Mouse (Mus musculus): Measurements from ENCODE around the gene AC129217.1. TPM values are rescaled to one million over a fixed set of nuclear protein-coding genes. Genes with fewer than 3 reads are reported as not detected.
A peak's percentile ranks its signal among the peaks of the same experiment; 100 is the strongest.

The AC129217.1 gene
- polyA plus RNA-seq, 1 experiment from 2014 or later: not detected

DNA sequence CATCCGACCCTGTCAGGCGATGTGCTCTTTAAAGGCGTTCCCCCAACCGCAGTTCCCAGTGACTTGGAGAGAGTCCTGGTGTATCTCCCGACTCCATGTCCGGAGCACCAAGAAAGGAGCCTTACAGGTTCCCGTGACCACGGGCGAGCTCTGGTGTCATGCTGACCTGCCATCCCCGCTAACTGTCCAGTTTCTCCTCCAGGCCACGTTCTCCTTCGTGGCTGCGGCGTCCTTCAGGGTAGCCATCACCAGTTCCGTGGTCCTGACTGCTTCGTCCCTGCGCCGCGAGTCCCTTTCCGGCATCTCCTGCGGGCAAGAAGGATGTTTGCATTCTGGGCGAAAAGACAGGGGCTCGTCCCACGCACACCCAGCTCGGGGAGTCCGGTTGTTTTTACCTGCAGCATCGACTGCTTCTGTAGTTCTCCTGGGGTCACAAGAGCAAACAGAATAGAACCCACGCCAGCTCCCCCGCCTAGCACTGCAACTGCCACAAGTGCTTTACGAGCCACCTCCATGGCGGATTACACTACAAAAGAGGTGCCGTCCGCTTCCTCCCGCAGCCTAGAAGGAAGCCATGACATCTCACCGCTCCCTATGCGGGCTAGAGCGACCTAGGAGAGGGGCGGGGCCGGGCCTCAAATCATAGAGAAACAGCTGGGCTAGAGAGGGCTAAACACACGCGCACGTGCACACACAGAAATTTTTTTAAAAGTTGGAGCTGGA, 50.9 kb downstream of the AC129217.1 start, which contains the start of gene Uqcc3:
Gene Uqcc3 (minus strand): TSS at position 613 of the 723 bp plus-strand sequence.
- Histone ChIP-seq H3K27ac (replicated peaks; ENCODE audit: low read depth, low read length) (peak within 1 kb of the TSS; percentile 52), H3K4me1 (ENCODE audit: control insufficient read depth, insufficient read depth, low read length) (no peaks in the 10 kb centered on the region), H3K4me3 (ENCODE audit: low read depth, low read length) (peak within 1 kb of the TSS; percentile 82), H3K9ac (replicated peaks; ENCODE audit: low read length) (peak within 1 kb of the TSS; percentile 91), H3K36me3 (replicated peaks; ENCODE audit: control insufficient read depth, insufficient read depth, low read depth, low read length) (peaks cover under 1% of the 10 kb centered on the region), H3K27me3 (ENCODE audit: control insufficient read depth, insufficient read depth, low read length) (no peaks in the 10 kb centered on the region), H3K9me3 (replicated peaks; ENCODE audit: control insufficient read depth, low read length) (no peaks in the 10 kb centered on the region), H3K4me2 (ENCODE audit: low read depth, low read length) (peak within 1 kb of the TSS; percentile 81)
- WGBS: under 1% methylated on average over 42 of the region's 42 CpGs
- ATAC-seq (replicated peaks; ENCODE audit: insufficient number of reproducible peaks, low FRiP score, low TSS enrichment, low read depth) (peak; percentile 98), DNase-seq (ENCODE audit: low spot score) (peak; percentile 92)

DNA sequence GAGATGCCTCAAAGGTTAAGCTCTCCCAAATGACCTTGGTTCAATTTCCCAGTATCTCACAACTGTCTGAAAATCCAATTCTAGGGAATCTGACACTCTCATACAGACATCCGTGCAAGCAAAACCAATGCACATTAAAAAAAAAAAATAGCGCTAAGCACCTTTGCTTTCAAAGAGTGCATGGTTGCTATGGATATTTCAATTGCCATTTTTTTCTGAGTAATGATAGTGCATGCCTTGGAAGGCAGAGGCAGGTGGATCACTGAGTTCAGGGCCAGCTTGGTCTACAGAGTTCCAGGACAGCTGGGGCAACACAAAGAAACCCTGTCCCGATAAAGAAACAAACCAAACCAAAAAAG, 51.4 kb downstream of the AC129217.1 start:
- H3K4me3 ChIP-seq (ENCODE audit: low read depth, low read length): peak overlapping the region; percentile 82
- no peaks in the 10 kb centered on the region for H3K27me3 ChIP-seq (ENCODE audit: control insufficient read depth, insufficient read depth, low read length)
- no peaks in the 10 kb centered on the region; the same call in 1 of the 2 replicates for H3K36me3 ChIP-seq (replicated peaks; ENCODE audit: control insufficient read depth, insufficient read depth, low read depth, low read length)
- H3K9ac ChIP-seq (replicated peaks; ENCODE audit: low read length): peak overlapping the region; percentile 91; the same call in 1 of the 2 replicates
- 20% methylated on average over 3 of the region's 3 CpGs for WGBS
- H3K27ac ChIP-seq (replicated peaks; ENCODE audit: low read depth, low read length): no peak overlapping the region
- H3K9me3 ChIP-seq (replicated peaks; ENCODE audit: control insufficient read depth, low read length): no peaks in the 10 kb centered on the region
- no peaks in the 10 kb centered on the region for H3K4me1 ChIP-seq (ENCODE audit: control insufficient read depth, insufficient read depth, low read length)
- DNase-seq (ENCODE audit: low spot score): no peak
- ATAC-seq (replicated peaks; ENCODE audit: insufficient number of reproducible peaks, low FRiP score, low TSS enrichment, low read depth): no peak
- peak overlapping the region; percentile 81 for H3K4me2 ChIP-seq (ENCODE audit: low read depth, low read length)

DNA sequence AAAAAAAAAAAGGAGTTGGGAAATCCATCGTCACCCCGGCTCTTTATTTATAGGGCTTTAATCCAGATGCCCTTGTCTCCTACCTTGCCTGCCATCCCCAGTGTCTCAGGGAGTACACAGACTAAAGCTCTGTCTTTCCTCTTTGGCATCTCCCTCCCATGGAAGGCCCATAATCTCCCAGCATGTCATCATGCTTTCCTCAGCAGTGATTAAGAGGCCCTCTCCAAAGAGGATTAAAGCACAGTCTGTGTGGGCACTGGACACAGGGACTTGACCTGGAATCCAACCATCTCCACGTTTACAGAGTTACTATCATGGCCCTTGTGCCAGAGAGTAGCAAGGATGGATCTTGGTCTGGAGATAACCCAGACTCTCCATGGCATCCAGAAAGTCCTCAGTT, 54.0 kb downstream of the AC129217.1 start, which contains the start of the genes Lbhd1 and Gm49403:
Gene Lbhd1 (plus strand): TSS at position 117 of the 400 bp plus-strand sequence.
Gene Gm49403 (plus strand): TSS at position 315 of the 400 bp plus-strand sequence.
- no peak within 1 kb of the TSS for H3K4me3 ChIP-seq (ENCODE audit: low read depth, low read length)
- WGBS: 82% methylated on average over 3 of the region's 3 CpGs
- H3K36me3 ChIP-seq (replicated peaks; ENCODE audit: control insufficient read depth, insufficient read depth, low read depth, low read length): no peaks in the 10 kb centered on the region
- ATAC-seq (replicated peaks; ENCODE audit: insufficient number of reproducible peaks, low FRiP score, low TSS enrichment, low read depth) (no peak), DNase-seq (ENCODE audit: low spot score) (no peak)
- H3K9ac ChIP-seq (replicated peaks; ENCODE audit: low read length): no peak within 1 kb of the TSS
- no peaks in the 10 kb centered on the region for H3K4me1 ChIP-seq (ENCODE audit: control insufficient read depth, insufficient read depth, low read length)
- H3K4me2 ChIP-seq (ENCODE audit: low read depth, low read length): no peak within 1 kb of the TSS
- H3K27ac ChIP-seq (replicated peaks; ENCODE audit: low read depth, low read length): no peak within 1 kb of the TSS
- H3K9me3 ChIP-seq (replicated peaks; ENCODE audit: control insufficient read depth, low read length): no peaks in the 10 kb centered on the region
- no peaks in the 10 kb centered on the region for H3K27me3 ChIP-seq (ENCODE audit: control insufficient read depth, insufficient read depth, low read length)

DNA sequence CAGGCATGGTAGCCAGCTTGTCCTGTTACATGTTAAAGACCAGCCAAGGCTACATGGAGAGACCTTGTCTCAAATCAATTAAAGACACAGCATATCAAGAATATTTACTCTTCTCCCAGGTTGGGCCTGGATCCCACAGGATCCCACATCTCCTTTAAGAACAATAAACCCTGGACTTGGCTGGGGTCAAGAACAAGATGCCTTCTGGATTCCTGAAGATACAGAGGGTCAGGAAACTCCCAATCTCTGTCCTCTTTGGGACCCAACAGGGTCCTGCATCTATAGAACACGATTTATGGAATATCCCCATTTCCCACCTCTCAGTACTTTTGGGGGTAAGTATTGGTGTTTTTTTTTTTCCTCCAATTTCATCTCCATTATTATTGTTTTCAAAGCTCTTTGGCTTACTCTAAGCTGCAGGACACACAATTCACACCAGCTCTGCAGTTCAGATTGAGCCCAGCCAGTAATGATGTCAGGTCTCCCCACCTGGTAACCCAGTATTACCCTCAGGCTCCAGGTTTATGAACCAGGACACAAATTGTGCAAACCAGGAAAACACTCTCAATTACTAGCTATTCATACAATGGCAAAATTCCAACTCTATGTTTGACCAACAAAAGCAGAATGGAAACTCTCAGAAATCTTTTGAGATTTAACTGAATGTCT, 57.5 kb downstream of the AC129217.1 start:
- no peak overlapping the region for H3K27ac ChIP-seq (replicated peaks; ENCODE audit: low read depth, low read length)
- H3K27me3 ChIP-seq (ENCODE audit: control insufficient read depth, insufficient read depth, low read length): no peaks in the 10 kb centered on the region
- ATAC-seq (replicated peaks; ENCODE audit: insufficient number of reproducible peaks, low FRiP score, low TSS enrichment, low read depth): no peak
- no peaks in the 10 kb centered on the region for H3K9me3 ChIP-seq (replicated peaks; ENCODE audit: control insufficient read depth, low read length)
- H3K9ac ChIP-seq (replicated peaks; ENCODE audit: low read length): no peak overlapping the region
- H3K36me3 ChIP-seq (replicated peaks; ENCODE audit: control insufficient read depth, insufficient read depth, low read depth, low read length): peaks cover 4% of the 10 kb centered on the region
- H3K4me1 ChIP-seq (ENCODE audit: control insufficient read depth, insufficient read depth, low read length): no peaks in the 10 kb centered on the region
- DNase-seq (ENCODE audit: low spot score): no peak
- H3K4me2 ChIP-seq (ENCODE audit: low read depth, low read length): no peak overlapping the region
- no peak overlapping the region for H3K4me3 ChIP-seq (ENCODE audit: low read depth, low read length)
- 52% methylated on average over 1 of the region's 1 CpGs for WGBS

DNA sequence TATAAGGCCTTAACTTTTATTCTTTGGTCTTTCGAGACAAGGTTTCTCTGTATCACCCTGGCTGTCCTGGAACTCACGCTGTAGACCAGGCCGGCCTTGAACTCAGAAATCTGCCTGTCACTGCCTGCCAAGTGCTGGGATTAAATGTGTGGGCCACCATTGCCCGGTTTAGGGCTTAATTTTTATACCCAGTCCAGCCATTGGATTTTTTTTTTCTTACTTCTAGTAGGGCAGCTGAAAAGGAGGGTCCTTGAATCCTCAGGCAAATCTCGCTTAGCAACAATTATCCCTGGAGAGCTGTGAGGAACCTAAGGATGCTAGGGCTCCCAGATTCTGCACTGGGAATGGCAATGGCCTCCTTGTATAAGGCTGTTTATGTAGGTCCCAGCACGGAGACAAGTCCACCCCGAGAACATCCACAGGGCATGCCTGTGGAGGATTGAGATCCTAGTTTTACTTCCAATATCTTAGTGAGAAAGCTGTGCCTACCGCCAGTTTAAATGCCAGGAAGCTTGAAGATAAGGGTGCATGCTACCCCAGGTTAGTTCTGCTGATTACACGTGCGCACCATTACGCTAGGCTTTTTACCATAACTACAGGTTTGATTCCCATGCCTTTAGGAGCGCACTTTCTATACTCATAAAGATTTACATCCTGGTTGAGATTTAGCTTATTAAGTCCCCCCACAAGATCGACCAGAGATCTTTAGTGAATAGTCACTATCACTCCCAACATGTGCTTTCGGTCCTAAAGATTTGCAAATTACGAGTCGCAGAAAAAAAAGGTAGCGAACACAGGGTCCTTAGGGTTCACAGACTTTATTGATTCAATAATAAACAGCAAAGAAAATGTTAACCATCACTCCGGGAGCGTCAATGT, 58.3 kb downstream of the AC129217.1 start:
- H3K4me3 ChIP-seq (ENCODE audit: low read depth, low read length): peak overlapping the region; percentile 44
- no peaks in the 10 kb centered on the region for H3K4me1 ChIP-seq (ENCODE audit: control insufficient read depth, insufficient read depth, low read length)
- DNase-seq (ENCODE audit: low spot score): no peak
- peak overlapping the region; percentile 68 for H3K4me2 ChIP-seq (ENCODE audit: low read depth, low read length)
- H3K27me3 ChIP-seq (ENCODE audit: control insufficient read depth, insufficient read depth, low read length): no peaks in the 10 kb centered on the region
- H3K27ac ChIP-seq (replicated peaks; ENCODE audit: low read depth, low read length): peak overlapping the region; percentile 60; the same call in 1 of the 2 replicates
- peak overlapping the region; percentile 77 for H3K9ac ChIP-seq (replicated peaks; ENCODE audit: low read length)
- no peaks in the 10 kb centered on the region for H3K9me3 ChIP-seq (replicated peaks; ENCODE audit: control insufficient read depth, low read length)
- WGBS: 16% methylated on average over 19 of the region's 19 CpGs
- H3K36me3 ChIP-seq (replicated peaks; ENCODE audit: control insufficient read depth, insufficient read depth, low read depth, low read length): peaks cover 4% of the 10 kb centered on the region
- ATAC-seq (replicated peaks; ENCODE audit: insufficient number of reproducible peaks, low FRiP score, low TSS enrichment, low read depth): no peak

DNA sequence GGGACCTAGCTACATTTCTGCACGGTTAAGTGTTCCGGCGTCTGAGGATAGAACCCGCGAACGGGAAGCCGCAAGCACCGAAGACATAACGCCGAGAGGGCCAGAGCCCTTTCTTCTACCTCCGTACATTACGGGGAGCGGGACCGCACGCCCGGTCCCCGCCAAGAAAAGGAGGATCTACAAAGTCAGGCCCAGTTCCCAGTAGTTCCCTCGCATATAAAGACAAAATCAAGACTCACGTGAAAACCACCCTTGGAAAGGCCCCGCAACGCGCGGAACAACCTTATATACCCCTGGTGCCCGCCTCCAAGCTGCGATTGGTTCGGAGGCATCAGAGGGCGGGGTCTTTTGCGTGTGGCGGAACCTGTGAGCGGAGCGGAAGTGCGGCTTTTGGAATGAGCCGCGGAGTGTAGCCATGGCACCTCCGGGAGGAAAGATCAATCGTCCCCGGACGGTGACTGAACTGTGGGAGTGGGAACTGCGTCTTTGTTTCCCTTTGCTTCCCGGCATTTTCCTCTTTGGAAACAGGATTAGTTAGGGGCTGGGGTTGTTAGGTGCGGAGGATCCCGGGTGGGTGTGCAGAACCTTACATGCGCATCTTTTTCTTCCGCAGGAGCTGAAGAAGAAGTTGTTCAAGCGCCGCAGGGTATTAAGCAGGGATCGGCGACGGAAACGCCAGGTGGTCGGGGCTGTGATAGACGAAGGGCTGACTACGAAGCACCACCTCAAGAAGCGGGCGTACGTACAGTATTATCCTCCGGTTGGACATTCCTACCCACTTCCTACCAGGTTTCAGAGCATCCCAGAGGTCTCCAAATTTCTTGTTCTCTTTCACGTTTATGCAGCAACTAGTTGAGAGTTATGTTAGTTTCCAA, 59.2 kb downstream of the AC129217.1 start, which contains the start of the genes 1810009A15Rik and Gm49416:
Gene 1810009A15Rik (plus strand): TSS at position 343 of the 875 bp plus-strand sequence.
Gene Gm49416 (plus strand): TSS at position 416 of the 875 bp plus-strand sequence.
- WGBS: under 1% methylated on average over 58 of the region's 58 CpGs
- peak within 1 kb of the TSS; percentile 60 for H3K27ac ChIP-seq (replicated peaks; ENCODE audit: low read depth, low read length)
- peak within 1 kb of the TSS; percentile 77 for H3K9ac ChIP-seq (replicated peaks; ENCODE audit: low read length)
- H3K4me1 ChIP-seq (ENCODE audit: control insufficient read depth, insufficient read depth, low read length): no peaks in the 10 kb centered on the region
- H3K36me3 ChIP-seq (replicated peaks; ENCODE audit: control insufficient read depth, insufficient read depth, low read depth, low read length): peaks cover 4% of the 10 kb centered on the region
- H3K4me3 ChIP-seq (ENCODE audit: low read depth, low read length): peak within 1 kb of the TSS; percentile 44
- peak; percentile 99 for DNase-seq (ENCODE audit: low spot score)
- peak; percentile 95 for ATAC-seq (replicated peaks; ENCODE audit: insufficient number of reproducible peaks, low FRiP score, low TSS enrichment, low read depth)
- H3K4me2 ChIP-seq (ENCODE audit: low read depth, low read length): peak within 1 kb of the TSS; percentile 68
- no peaks in the 10 kb centered on the region for H3K9me3 ChIP-seq (replicated peaks; ENCODE audit: control insufficient read depth, low read length)
- H3K27me3 ChIP-seq (ENCODE audit: control insufficient read depth, insufficient read depth, low read length): no peaks in the 10 kb centered on the region
